9 mouse cellular contexts compared by ENCODE assay signal in the genomic region with DNA sequence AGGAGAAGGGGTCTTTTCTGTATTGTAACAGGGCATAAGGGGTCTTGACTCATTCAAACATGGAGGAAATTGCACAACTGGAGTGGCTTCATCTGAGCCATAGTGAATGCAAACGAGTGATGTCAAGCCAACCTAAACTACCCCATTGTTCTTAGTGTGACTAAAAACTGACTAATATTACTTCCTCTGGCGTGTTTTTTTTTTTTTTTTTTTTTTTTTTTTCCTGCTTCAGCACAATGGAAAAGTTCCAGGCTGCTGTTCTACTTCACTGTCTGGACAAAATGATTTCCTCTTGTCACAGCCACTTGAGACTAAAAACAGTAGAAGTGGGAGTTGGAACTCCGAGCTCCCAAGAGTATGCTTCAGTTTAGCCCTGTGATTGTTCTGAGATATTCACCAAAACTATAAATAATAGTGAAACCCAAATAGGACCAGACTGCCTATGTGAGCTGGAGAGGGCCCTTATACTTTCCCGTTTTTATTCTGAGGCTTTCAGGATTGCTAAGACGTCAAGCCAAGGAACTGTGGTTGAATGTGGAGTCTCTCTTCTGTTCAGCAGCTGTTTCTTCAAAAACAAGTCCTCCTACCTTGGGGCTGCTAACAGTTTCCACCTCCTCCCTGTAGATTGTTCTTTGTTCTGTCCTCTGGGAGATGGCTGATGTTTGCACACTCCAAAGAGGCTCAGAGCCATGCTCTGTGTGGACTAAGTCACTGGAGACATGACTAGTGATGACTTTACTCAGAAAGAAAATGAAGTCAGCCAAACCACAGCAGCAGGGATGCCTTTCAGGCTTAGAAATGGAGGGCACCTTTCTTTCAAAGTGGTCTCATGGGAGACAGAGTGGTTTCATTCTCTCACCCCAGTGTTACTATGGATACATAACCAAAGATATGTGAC.
A peak's percentile ranks its signal among the peaks of the same experiment; 100 is the strongest.
DNase-seq lines count a peak whose midpoint lies in the region; ATAC-seq and TF ChIP-seq lines count a peak whose summit lies in the region.
"Had no signal": no experiment of that assay in that cellular context is flagged by ENCODE, and none has a peak within 500 bp of the region (broad histone marks: within the 10 kb centered on the region; RNA-seq: fewer than 3 reads in every experiment).

No protein-coding gene starts in this region.

- no peak for TF ChIP-seq CTCF in left cerebral cortex, adult 2 months (IDR thresholded peaks at IDR 0.05)

- H3K27me3 ChIP-seq in kidney, embryonic 16.5 days (ENCODE audit: insufficient read depth, low read length) = no peaks in the 10 kb centered on the region
- no peaks in the 10 kb centered on the region for H3K27me3 ChIP-seq in heart, embryonic 10.5 days (ENCODE audit: insufficient read depth, poor library complexity, severe bottlenecking)
- no peaks in the 10 kb centered on the region for H3K27me3 ChIP-seq in forebrain, embryonic 16.5 days (replicated peaks; ENCODE audit: control insufficient read depth, insufficient read depth, low read length)

- no peak overlapping the region for H3K4me2 ChIP-seq in kidney, embryonic 16.5 days (replicated peaks; ENCODE audit: low read depth, low read length)
- no peak overlapping the region for H3K4me2 ChIP-seq in forebrain, embryonic 16.5 days (ENCODE audit: low read length)

- no peak overlapping the region for H3K4me3 ChIP-seq in kidney, embryonic 16.5 days (ENCODE audit: low read length)
- H3K4me3 ChIP-seq in heart, embryonic 10.5 days = no peak overlapping the region
- H3K4me3 ChIP-seq in forebrain, embryonic 16.5 days (replicated peaks; ENCODE audit: low read length) = no peak overlapping the region
- no peak overlapping the region for H3K4me3 ChIP-seq in left cerebral cortex, adult 2 months
- H3K4me3 ChIP-seq: limb, embryonic 10.5 days had no signal

- no peaks in the 10 kb centered on the region for H3K36me3 ChIP-seq in kidney, embryonic 16.5 days (ENCODE audit: insufficient read depth, low read length)
- H3K36me3 ChIP-seq in heart, embryonic 10.5 days = no peaks in the 10 kb centered on the region
- no peaks in the 10 kb centered on the region for H3K36me3 ChIP-seq in forebrain, embryonic 16.5 days (ENCODE audit: control insufficient read depth, insufficient read depth)
- H3K36me3 ChIP-seq: limb, embryonic 10.5 days had no signal

- ATAC-seq in kidney, embryonic 16.5 days (ENCODE audit: low FRiP score, low TSS enrichment) = no peak
- no peak for ATAC-seq in forebrain, embryonic 16.5 days
- ATAC-seq: forebrain, embryonic 14.5 days had no signal

- peaks cover 10% of the 10 kb centered on the region; the same call in 1 of the 2 replicates for H3K4me1 ChIP-seq in kidney, embryonic 16.5 days (ENCODE audit: insufficient read depth, low read length)
- peaks cover 8% of the 10 kb centered on the region; the same call in 1 of the 2 replicates for H3K4me1 ChIP-seq in heart, embryonic 10.5 days
- H3K4me1 ChIP-seq in forebrain, embryonic 16.5 days (replicated peaks; ENCODE audit: control insufficient read depth, insufficient read depth, low read length) = peaks cover 8% of the 10 kb centered on the region
- H3K4me1 ChIP-seq: limb, embryonic 10.5 days had no signal

- H3K9me3 ChIP-seq in kidney, embryonic 16.5 days (ENCODE audit: low read length) = no peaks in the 10 kb centered on the region
- H3K9me3 ChIP-seq in heart, embryonic 10.5 days = no peaks in the 10 kb centered on the region
- no peaks in the 10 kb centered on the region for H3K9me3 ChIP-seq in forebrain, embryonic 16.5 days (ENCODE audit: control insufficient read depth, low read length)
- H3K9me3 ChIP-seq: limb, embryonic 10.5 days had no signal

- no peak overlapping the region for H3K9ac ChIP-seq in kidney, embryonic 16.5 days (replicated peaks; ENCODE audit: low read length)
- H3K9ac ChIP-seq in forebrain, embryonic 16.5 days (replicated peaks; ENCODE audit: low read depth, low read length) = no peak overlapping the region

- no peak for DNase-seq in kidney, postnatal 25 days
- DNase-seq in NIH3T3 (ENCODE audit: low read depth) = peak; percentile 60
- DNase-seq in heart, embryonic 10.5 days (ENCODE audit: low spot score) = no peak
- DNase-seq in lung, postnatal 36 days = peak; percentile 25
- DNase-seq in left cerebral cortex, adult 2 months (ENCODE audit: extremely low spot score in 1 of 2, low spot score in 2 of 2) = no peak

- H3K27ac ChIP-seq in kidney, embryonic 16.5 days (ENCODE audit: low read length) = 0 out of 2 replicates have a peak overlapping the region, but pooled peaks have one; percentile 13
- peak overlapping the region; percentile 53; the same call in 1 of the 2 replicates for H3K27ac ChIP-seq in heart, embryonic 10.5 days
- no peak overlapping the region for H3K27ac ChIP-seq in forebrain, embryonic 16.5 days (ENCODE audit: low read length)
- no peak overlapping the region for H3K27ac ChIP-seq in left cerebral cortex, adult 2 months
- H3K27ac ChIP-seq: limb, embryonic 10.5 days had no signal

- 51% methylated on average over 5 of the region's 5 CpGs for WGBS in kidney, embryonic 16.5 days
- WGBS in heart, embryonic 10.5 days = 38% methylated on average over 5 of the region's 5 CpGs
- WGBS in forebrain, embryonic 16.5 days = 76% methylated on average over 5 of the region's 5 CpGs

- intact Hi-C loops in left cerebral cortex, adult 2 months (cut with DNase I) = no loop called here

Comparison
In these comparisons a context has a peak if more than half of its experiments do, and no peak if none do; other contexts are left out.
1. H3K27ac ChIP-seq: peak in kidney, embryonic 16.5 days (single experiment) and heart, embryonic 10.5 days (single experiment); none in forebrain, embryonic 16.5 days (single experiment) and left cerebral cortex, adult 2 months (single experiment).
2. DNase-seq: peak in NIH3T3 (single experiment) and lung, postnatal 36 days (single experiment); none in kidney, postnatal 25 days (0 of 2), heart, embryonic 10.5 days (single experiment) and left cerebral cortex, adult 2 months (0 of 2).